Mouse (Mus musculus) hindbrain, embryonic 11.5 days (tissue): Measurements from ENCODE around the gene Parp4. TPM values are rescaled to one million over a fixed set of nuclear protein-coding genes. Genes with fewer than 3 reads are reported as not detected.

ENCODE experiments used
- polyA plus RNA-seq: library from polyadenylated mRNA; unstranded; fragments of >200 nt; fragmentation: Nextera tagmentation; extraction: Ambion mirVana; gene quantifications from 2 replicates; pipeline ENCODE4 v1.2.1, GENCODE M21; 2014

The Parp4 gene
- polyA plus RNA-seq, 1 experiment from 2014 or later: 2.9 TPM

Other genes with a start within 250 kb of the Parp4 start
- 0.15 and 0.25 TPM in 2 replicates for gene Atp12a, start 210.6 kb upstream of the Parp4 start, polyA plus RNA-seq
- 1.9 and 2.0 TPM in 2 replicates for gene Rnf17, start 173.0 kb upstream of the Parp4 start, polyA plus RNA-seq
- 15.8 and 21.6 TPM in 2 replicates for gene Cenpj, start 194 bp upstream of the Parp4 start, polyA plus RNA-seq
- 38.7 and 44.5 TPM in 2 replicates for gene Mphosph8, start 92.6 kb downstream of the Parp4 start, polyA plus RNA-seq
- 62.0 and 62.4 TPM in 2 replicates for gene Pspc1, start 202.7 kb downstream of the Parp4 start, polyA plus RNA-seq
- 23.5 and 29.4 TPM in 2 replicates for gene Zmym5, start 236.1 kb downstream of the Parp4 start, polyA plus RNA-seq